Mouse (Mus musculus): Measurements from ENCODE around the gene Nfyc. TPM values are rescaled to one million over a fixed set of nuclear protein-coding genes. Genes with fewer than 3 reads are reported as not detected.

Gene Nfyc
- polyA plus RNA-seq, 1 experiment from 2014 or later: 106 TPM

DNA sequence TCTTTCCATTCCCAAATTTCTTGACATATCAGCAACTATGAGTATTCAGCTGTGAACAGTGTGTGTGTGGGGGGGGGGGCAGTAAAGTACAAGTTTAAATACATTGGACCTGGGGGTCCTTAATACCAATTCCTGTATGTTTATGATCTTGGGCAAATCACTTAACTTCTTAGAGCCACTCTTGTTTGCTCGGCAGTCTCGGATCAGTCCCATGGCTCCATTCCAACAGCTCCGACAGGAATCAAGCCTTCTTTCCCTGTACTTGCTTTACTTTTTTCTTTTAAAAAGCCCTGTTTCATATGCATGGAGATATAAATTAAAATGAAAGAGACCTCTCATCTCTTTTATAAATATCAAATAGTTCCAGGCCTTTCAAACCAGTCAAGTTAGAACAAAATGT lies 30.7 kb downstream of the Nfyc start:
- H3K36me3 ChIP-seq (ENCODE audit: control insufficient read depth, insufficient read depth, low read length): no peaks in the 10 kb centered on the region
- 65% methylated on average over 3 of the region's 3 CpGs for WGBS
- H3K4me2 ChIP-seq (ENCODE audit: low read depth, low read length): no peak overlapping the region
- no peaks in the 10 kb centered on the region for H3K9me3 ChIP-seq (ENCODE audit: control insufficient read depth, low read length)
- peaks cover 2% of the 10 kb centered on the region; the same call in 1 of the 2 replicates for H3K4me1 ChIP-seq (ENCODE audit: control insufficient read depth, insufficient read depth, low read length)
- no peak for ATAC-seq (ENCODE audit: low read depth)
- H3K9ac ChIP-seq (replicated peaks; ENCODE audit: low read depth, low read length): no peak overlapping the region
- H3K27me3 ChIP-seq (ENCODE audit: control insufficient read depth, insufficient read depth, low read length): no peaks in the 10 kb centered on the region
- no peak overlapping the region for H3K4me3 ChIP-seq (ENCODE audit: low read depth, low read length)
- no peak overlapping the region for H3K27ac ChIP-seq (ENCODE audit: low read depth, low read length)

DNA sequence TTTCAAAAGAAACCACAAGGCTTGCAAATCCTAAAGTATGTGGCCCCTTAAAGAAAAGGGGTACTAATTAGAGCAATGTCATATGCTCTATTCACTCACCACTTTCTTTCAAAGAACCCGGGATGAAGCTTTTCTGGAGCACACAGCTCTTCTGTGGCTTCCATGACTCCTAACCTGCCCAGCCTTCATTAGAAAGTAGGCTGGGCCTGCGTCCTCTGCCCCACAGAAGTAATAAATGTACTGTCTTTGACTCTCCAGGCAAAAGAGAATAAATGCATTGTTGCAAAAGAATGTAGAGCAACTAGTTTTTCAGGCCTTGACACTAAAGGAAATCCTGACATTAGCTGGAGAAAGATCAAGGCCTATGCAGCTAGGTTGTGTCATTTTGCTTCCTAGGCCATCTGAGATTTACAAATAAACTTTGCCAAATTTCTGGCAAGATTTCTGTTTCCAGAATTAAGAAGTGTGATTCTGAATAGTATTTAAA lies 31.6 kb downstream of the Nfyc start:
- no peak overlapping the region for H3K4me2 ChIP-seq (ENCODE audit: low read depth, low read length)
- no peaks in the 10 kb centered on the region for H3K36me3 ChIP-seq (ENCODE audit: control insufficient read depth, insufficient read depth, low read length)
- no peaks in the 10 kb centered on the region for H3K27me3 ChIP-seq (ENCODE audit: control insufficient read depth, insufficient read depth, low read length)
- 27% methylated on average over 2 of the region's 2 CpGs for WGBS
- H3K9me3 ChIP-seq (ENCODE audit: control insufficient read depth, low read length): no peaks in the 10 kb centered on the region
- H3K4me3 ChIP-seq (ENCODE audit: low read depth, low read length): no peak overlapping the region
- no peak for ATAC-seq (ENCODE audit: low read depth)
- H3K4me1 ChIP-seq (ENCODE audit: control insufficient read depth, insufficient read depth, low read length): peaks cover 2% of the 10 kb centered on the region; the same call in 1 of the 2 replicates
- H3K27ac ChIP-seq (ENCODE audit: low read depth, low read length): no peak overlapping the region
- no peak overlapping the region for H3K9ac ChIP-seq (replicated peaks; ENCODE audit: low read depth, low read length)

GRCm38 (mm10) chr4:120797985-120798725 lies 33.2 kb downstream of the Nfyc start:
- Histone ChIP-seq H3K9me3 (ENCODE audit: control insufficient read depth, low read length) (no peaks in the 10 kb centered on the region), H3K36me3 (ENCODE audit: control insufficient read depth, insufficient read depth, low read length) (no peaks in the 10 kb centered on the region), H3K4me2 (ENCODE audit: low read depth, low read length) (no peak overlapping the region), H3K9ac (replicated peaks; ENCODE audit: low read depth, low read length) (no peak overlapping the region), H3K4me3 (ENCODE audit: low read depth, low read length) (no peak overlapping the region), H3K27ac (ENCODE audit: low read depth, low read length) (no peak overlapping the region), H3K4me1 (ENCODE audit: control insufficient read depth, insufficient read depth, low read length) (peaks cover 5% of the 10 kb centered on the region), H3K27me3 (ENCODE audit: control insufficient read depth, insufficient read depth, low read length) (no peaks in the 10 kb centered on the region)
- WGBS: 97% methylated on average over 4 of the region's 5 CpGs
- no peak for ATAC-seq (ENCODE audit: low read depth)

GRCm38 (mm10) chr4:120796687-120797086 lies 34.7 kb downstream of the Nfyc start:
- Histone ChIP-seq H3K36me3 (ENCODE audit: control insufficient read depth, insufficient read depth, low read length) (no peaks in the 10 kb centered on the region), H3K4me2 (ENCODE audit: low read depth, low read length) (no peak overlapping the region), H3K4me3 (ENCODE audit: low read depth, low read length) (no peak overlapping the region), H3K27ac (ENCODE audit: low read depth, low read length) (no peak overlapping the region), H3K4me1 (ENCODE audit: control insufficient read depth, insufficient read depth, low read length) (peaks cover 5% of the 10 kb centered on the region), H3K9me3 (ENCODE audit: control insufficient read depth, low read length) (no peaks in the 10 kb centered on the region), H3K27me3 (ENCODE audit: control insufficient read depth, insufficient read depth, low read length) (no peaks in the 10 kb centered on the region), H3K9ac (replicated peaks; ENCODE audit: low read depth, low read length) (no peak overlapping the region)
- ATAC-seq (ENCODE audit: low read depth): no peak
- 90% methylated on average over 2 of the region's 2 CpGs for WGBS

DNA sequence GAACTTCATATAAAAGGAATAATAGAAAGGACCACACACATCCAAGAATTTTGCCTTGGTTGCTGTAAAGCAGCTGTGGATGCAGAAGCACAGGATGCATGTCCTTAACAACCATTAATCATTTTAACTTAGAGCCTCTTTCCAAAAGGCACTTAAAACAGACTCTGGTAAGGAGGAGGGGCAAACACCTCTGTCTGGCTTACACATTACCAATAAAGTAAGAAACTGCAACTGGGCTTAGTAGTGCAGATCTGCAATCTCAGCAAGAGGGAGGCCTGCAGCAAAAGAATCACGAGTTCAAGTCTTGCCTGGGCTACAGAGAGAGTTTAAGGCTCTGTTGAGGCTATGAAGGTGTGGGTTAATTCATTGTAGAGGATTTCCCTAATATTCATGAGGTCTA lies 35.7 kb downstream of the Nfyc start:
- no peaks in the 10 kb centered on the region for H3K27me3 ChIP-seq (ENCODE audit: control insufficient read depth, insufficient read depth, low read length)
- no peak for ATAC-seq (ENCODE audit: low read depth)
- H3K9me3 ChIP-seq (ENCODE audit: control insufficient read depth, low read length): no peaks in the 10 kb centered on the region
- H3K4me2 ChIP-seq (ENCODE audit: low read depth, low read length): no peak overlapping the region
- no peak overlapping the region for H3K9ac ChIP-seq (replicated peaks; ENCODE audit: low read depth, low read length)
- H3K4me3 ChIP-seq (ENCODE audit: low read depth, low read length): no peak overlapping the region
- 84% methylated on average over 1 of the region's 1 CpGs for WGBS
- peaks cover 5% of the 10 kb centered on the region for H3K4me1 ChIP-seq (ENCODE audit: control insufficient read depth, insufficient read depth, low read length)
- no peak overlapping the region for H3K27ac ChIP-seq (ENCODE audit: low read depth, low read length)
- H3K36me3 ChIP-seq (ENCODE audit: control insufficient read depth, insufficient read depth, low read length): no peaks in the 10 kb centered on the region

DNA sequence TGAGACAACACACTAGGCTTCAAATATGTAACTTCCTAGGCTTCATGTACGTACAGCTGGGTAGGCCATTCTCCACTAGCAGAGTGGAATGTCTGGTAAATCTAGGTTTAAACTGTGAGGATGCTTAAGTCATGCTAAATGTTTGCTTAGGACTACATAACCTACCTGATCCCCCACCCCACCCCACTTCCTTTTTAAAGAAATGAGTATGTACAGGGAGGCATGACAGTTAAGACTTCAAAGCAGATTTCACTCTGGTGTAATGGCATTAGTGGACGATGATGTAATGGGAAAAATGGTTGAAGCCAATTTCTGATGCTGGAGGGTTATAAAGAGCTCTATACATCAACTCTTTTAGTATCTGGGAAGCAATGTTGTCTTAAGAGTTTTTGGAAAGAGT lies 38.5 kb downstream of the Nfyc start:
- no peak for ATAC-seq (ENCODE audit: low read depth)
- no peaks in the 10 kb centered on the region for H3K27me3 ChIP-seq (ENCODE audit: control insufficient read depth, insufficient read depth, low read length)
- H3K4me3 ChIP-seq (ENCODE audit: low read depth, low read length): no peak overlapping the region
- H3K4me1 ChIP-seq (ENCODE audit: control insufficient read depth, insufficient read depth, low read length): peaks cover 3% of the 10 kb centered on the region; the same call in 1 of the 2 replicates
- no peak overlapping the region for H3K9ac ChIP-seq (replicated peaks; ENCODE audit: low read depth, low read length)
- WGBS: 88% methylated on average over 2 of the region's 2 CpGs
- peaks cover 8% of the 10 kb centered on the region; the same call in 1 of the 2 replicates for H3K36me3 ChIP-seq (ENCODE audit: control insufficient read depth, insufficient read depth, low read length)
- H3K27ac ChIP-seq (ENCODE audit: low read depth, low read length): no peak overlapping the region
- no peak overlapping the region for H3K4me2 ChIP-seq (ENCODE audit: low read depth, low read length)
- H3K9me3 ChIP-seq (ENCODE audit: control insufficient read depth, low read length): no peaks in the 10 kb centered on the region

GRCm38 (mm10) chr4:120790027-120790426 lies 41.3 kb downstream of the Nfyc start:
- 99% methylated on average over 4 of the region's 4 CpGs for WGBS
- H3K4me2 ChIP-seq (ENCODE audit: low read depth, low read length): no peak overlapping the region
- H3K36me3 ChIP-seq (ENCODE audit: control insufficient read depth, insufficient read depth, low read length): peaks cover 9% of the 10 kb centered on the region
- no peak overlapping the region for H3K9ac ChIP-seq (replicated peaks; ENCODE audit: low read depth, low read length)
- no peaks in the 10 kb centered on the region for H3K27me3 ChIP-seq (ENCODE audit: control insufficient read depth, insufficient read depth, low read length)
- no peak for ATAC-seq (ENCODE audit: low read depth)
- H3K9me3 ChIP-seq (ENCODE audit: control insufficient read depth, low read length): no peaks in the 10 kb centered on the region
- no peak overlapping the region for H3K4me3 ChIP-seq (ENCODE audit: low read depth, low read length)
- peaks cover 3% of the 10 kb centered on the region; the same call in 1 of the 2 replicates for H3K4me1 ChIP-seq (ENCODE audit: control insufficient read depth, insufficient read depth, low read length)
- no peak overlapping the region for H3K27ac ChIP-seq (ENCODE audit: low read depth, low read length)

DNA sequence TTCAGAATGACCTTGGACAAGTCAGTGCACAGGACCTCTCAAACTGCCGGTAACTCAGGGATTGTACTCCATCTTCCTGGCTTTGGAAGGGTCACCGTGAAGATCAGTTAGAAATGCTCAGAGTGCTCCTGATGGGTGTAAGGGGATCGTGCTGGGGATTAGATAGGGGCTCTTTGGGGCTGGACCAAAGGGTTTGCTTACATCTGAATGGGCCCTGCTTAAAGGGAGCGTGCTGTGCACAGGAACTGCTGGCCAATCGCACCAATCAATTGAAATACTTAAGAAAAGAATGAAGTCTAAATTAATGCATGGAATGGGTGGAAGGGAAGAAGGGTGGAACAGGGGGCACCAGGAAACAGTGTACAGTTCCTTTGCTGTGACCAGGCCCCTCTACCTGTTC lies 75.6 kb downstream of the Nfyc start:
- Histone ChIP-seq H3K9ac (replicated peaks; ENCODE audit: low read depth, low read length) (no peak overlapping the region), H3K27me3 (ENCODE audit: control insufficient read depth, insufficient read depth, low read length) (0 out of 2 replicates have a peak, but pooled peaks cover 3% of the 10 kb centered on the region), H3K4me3 (ENCODE audit: low read depth, low read length) (no peak overlapping the region), H3K4me1 (ENCODE audit: control insufficient read depth, insufficient read depth, low read length) (no peaks in the 10 kb centered on the region), H3K4me2 (ENCODE audit: low read depth, low read length) (no peak overlapping the region), H3K27ac (ENCODE audit: low read depth, low read length) (no peak overlapping the region), H3K9me3 (ENCODE audit: control insufficient read depth, low read length) (no peaks in the 10 kb centered on the region), H3K36me3 (ENCODE audit: control insufficient read depth, insufficient read depth, low read length) (peaks cover 30% of the 10 kb centered on the region)
- no peak for ATAC-seq (ENCODE audit: low read depth)
- WGBS: 64% methylated on average over 5 of the region's 5 CpGs

- 0% methylated on average over 1 of the region's 1 CpGs for WGBS
- no peak for ATAC-seq (ENCODE audit: low read depth)
Measured at GRCm38 (mm10) chr4:120755299-120755698, 76.1 kb downstream of the Nfyc start.

More at GRCm38 (mm10) chr4:120755299-120755698, 76.1 kb downstream of the Nfyc start:
- Histone ChIP-seq H3K9me3 (ENCODE audit: control insufficient read depth, low read length) (no peaks in the 10 kb centered on the region), H3K36me3 (ENCODE audit: control insufficient read depth, insufficient read depth, low read length) (peaks cover 25% of the 10 kb centered on the region), H3K27ac (ENCODE audit: low read depth, low read length) (no peak overlapping the region), H3K4me3 (ENCODE audit: low read depth, low read length) (no peak overlapping the region), H3K27me3 (ENCODE audit: control insufficient read depth, insufficient read depth, low read length) (0 out of 2 replicates have a peak, but pooled peaks cover 3% of the 10 kb centered on the region), H3K4me1 (ENCODE audit: control insufficient read depth, insufficient read depth, low read length) (no peaks in the 10 kb centered on the region), H3K9ac (replicated peaks; ENCODE audit: low read depth, low read length) (no peak overlapping the region), H3K4me2 (ENCODE audit: low read depth, low read length) (no peak overlapping the region)
